Mouse (Mus musculus) embryonic facial prominence, embryonic 14.5 days (tissue): ENCODE data around the gene Gm47959. TPM values are rescaled to one million over a fixed set of nuclear protein-coding genes. Genes with fewer than 3 reads are reported as not detected.

Experiments
- ATAC-seq: fragments of 200-750 bp; cut with Nextera tagmentation; 2 replicates; pipeline ENCODE4 v1.8.0; 2017; ENCODE audit warnings: low read depth, moderate number of reproducible peaks, moderate TSS enrichment
- DNase-seq: peaks from one replicate; pipeline ENCODE4 v3.0.0-alpha.2; 2015; ENCODE audit warnings: low spot score
- H3K27ac ChIP-seq: fragments of 300-500 bp; sonication (generic); replicated peaks from 2 replicates; pipeline ENCODE4 v1.5.1; 2014; ENCODE audit warnings: low read depth, mild to moderate bottlenecking, low read length, moderate library complexity
- H3K27me3 ChIP-seq: fragments of 300-500 bp; sonication (generic); replicated peaks from 2 replicates; pipeline ENCODE4 v1.6.1; 2014; ENCODE audit warnings: low read length; ENCODE audit not compliant: control insufficient read depth, insufficient read depth
- H3K36me3 ChIP-seq: fragments of 300-500 bp; sonication (generic); 2 replicates; pipeline ENCODE4 v1.6.1; 2014; ENCODE audit warnings: low read length, mixed read lengths; ENCODE audit not compliant: control insufficient read depth, insufficient read depth
- H3K4me1 ChIP-seq: fragments of 300-500 bp; sonication (generic); 2 replicates; pipeline ENCODE4 v1.6.1; 2014; ENCODE audit warnings: antibody characterized with exemption, low read length; ENCODE audit not compliant: control insufficient read depth, insufficient read depth
- H3K4me2 ChIP-seq: fragments of 300-500 bp; sonication (generic); 2 replicates; pipeline ENCODE4 v1.6.1; 2014; ENCODE audit warnings: low read depth, mild to moderate bottlenecking, low read length, moderate library complexity, mixed read lengths
- H3K4me3 ChIP-seq: fragments of 300-500 bp; sonication (generic); 2 replicates; pipeline ENCODE4 v1.5.1; 2014; ENCODE audit warnings: low read depth, mild to moderate bottlenecking, low read length
- H3K9ac ChIP-seq: fragments of 300-500 bp; sonication (generic); 2 replicates; pipeline ENCODE4 v1.6.1; 2014; ENCODE audit warnings: low read depth, mild to moderate bottlenecking, low read length, moderate library complexity, mixed read lengths
- H3K9me3 ChIP-seq: fragments of 300-500 bp; sonication (generic); 2 replicates; pipeline ENCODE4 v1.6.1; 2016; ENCODE audit warnings: low read length; ENCODE audit not compliant: control insufficient read depth
- WGBS: fragments of 180-500 bp; shearing (Covaris S2); extraction: QIAGEN DNeasy Blood & Tissue Kit; methylation state at CpG from one replicate; pipeline ENCODE4 v1.1.7; 2014; 5-methylcytosine and 5-hydroxymethylcytosine counted together
- polyA plus RNA-seq: library from polyadenylated mRNA; unstranded; fragments of >200 nt; fragmentation: Nextera tagmentation; extraction: Ambion mirVana; gene quantifications from 2 replicates; pipeline ENCODE4 v1.2.1, GENCODE M21; 2014

Gm47959 gene
- polyA plus RNA-seq, 1 experiment from 2014 or later, result not detected

DNA sequence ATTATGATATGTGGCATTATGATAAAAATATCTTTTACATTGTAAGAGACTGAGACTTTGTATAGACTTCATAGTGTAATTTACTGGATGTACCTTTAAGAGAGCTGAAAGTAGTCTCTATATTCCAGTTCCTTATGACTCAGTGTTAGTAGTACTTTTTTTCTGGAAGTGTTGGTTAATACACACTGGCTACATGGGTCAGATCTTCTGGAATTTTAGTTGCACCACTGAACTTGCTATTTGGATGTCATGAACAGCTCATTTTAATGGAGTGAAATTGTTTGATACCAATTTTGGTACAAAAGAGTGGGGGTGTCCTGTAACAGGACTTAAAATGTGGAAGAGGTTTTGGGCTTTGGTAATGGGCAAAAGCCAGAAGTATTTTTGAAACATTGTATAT is 22.5 kb upstream of the Gm47959 start:
- no peaks in the 10 kb centered on the region for H3K27me3 ChIP-seq
- H3K4me2 ChIP-seq, result no peak overlapping the region
- H3K9me3 ChIP-seq, result no peaks in the 10 kb centered on the region
- H3K27ac ChIP-seq, result no peak overlapping the region
- ATAC-seq (no peak), DNase-seq (no peak)
- no peaks in the 10 kb centered on the region for H3K4me1 ChIP-seq
- no peak overlapping the region for H3K4me3 ChIP-seq
- H3K36me3 ChIP-seq, result no peaks in the 10 kb centered on the region
- no peak overlapping the region for H3K9ac ChIP-seq

DNA sequence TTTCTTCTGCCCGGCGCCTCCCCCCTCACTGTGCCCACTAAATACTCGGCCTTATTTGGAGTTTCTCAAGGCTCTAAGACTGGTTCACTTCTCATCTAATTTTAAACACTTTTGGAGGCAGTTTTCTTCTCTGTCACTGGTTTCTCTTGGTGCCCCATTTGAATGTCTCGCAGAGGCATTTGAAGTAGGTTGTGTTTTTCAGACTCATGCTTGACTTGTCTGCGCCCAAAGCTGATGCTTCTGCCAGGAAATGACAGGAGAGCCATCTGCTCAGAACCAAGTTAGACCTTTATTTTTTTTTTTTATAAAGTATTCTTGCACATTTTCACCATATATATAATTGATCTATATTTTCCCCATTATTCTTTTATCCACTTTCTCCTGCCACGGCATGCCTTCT is 13.6 kb upstream of the Gm47959 start:
- no peak overlapping the region for H3K9ac ChIP-seq
- 93% methylated on average over 6 of the region's 6 CpGs for WGBS

DNA sequence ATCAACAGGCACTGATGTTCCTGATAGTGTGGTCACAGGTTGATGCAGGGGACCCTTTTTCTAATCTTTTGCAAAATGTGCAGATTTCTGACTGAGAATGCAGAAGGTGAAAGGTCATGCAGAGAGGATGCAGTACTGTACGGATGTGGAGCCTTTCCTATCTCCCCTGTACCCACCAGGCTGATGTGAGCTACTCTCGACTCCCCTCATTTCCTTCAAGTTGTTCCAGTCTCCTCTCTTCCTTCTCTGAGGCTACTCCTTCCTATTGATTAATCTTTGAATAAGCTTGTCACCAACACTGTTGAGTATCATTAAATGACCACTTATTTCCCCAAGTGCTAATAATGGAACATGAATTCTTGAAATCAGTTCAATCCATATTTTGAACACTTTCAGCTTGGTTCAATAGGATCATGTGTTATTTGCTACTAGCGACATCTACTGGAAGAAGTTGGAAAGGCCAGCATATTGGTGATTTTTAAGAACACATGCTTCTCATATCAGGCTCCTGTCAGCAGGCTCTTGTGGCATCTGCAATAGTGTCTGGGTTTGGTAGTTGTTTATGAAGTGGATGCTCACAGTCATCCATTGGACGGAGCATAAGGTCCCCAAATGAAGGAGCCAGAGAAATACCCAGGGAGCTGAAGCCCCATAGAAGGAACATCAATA is 12.7 kb upstream of the Gm47959 start:
- Histone ChIP-seq H3K27ac (no peak overlapping the region), H3K4me3 (no peak overlapping the region), H3K4me1 (no peaks in the 10 kb centered on the region), H3K27me3 (no peaks in the 10 kb centered on the region), H3K9me3 (peaks cover 10% of the 10 kb centered on the region), H3K9ac (no peak overlapping the region), H3K4me2 (no peak overlapping the region), H3K36me3 (no peaks in the 10 kb centered on the region)
- peak; percentile 72 for DNase-seq
- no peak for ATAC-seq
- 28% methylated on average over 4 of the region's 4 CpGs for WGBS

More for the DNA sequence above, 13.6 kb upstream of the Gm47959 start:
- H3K9me3 ChIP-seq, result peaks cover 10% of the 10 kb centered on the region
- H3K27me3 ChIP-seq, result no peaks in the 10 kb centered on the region
- H3K4me3 ChIP-seq, result no peak overlapping the region
- no peaks in the 10 kb centered on the region for H3K4me1 ChIP-seq
- no peak overlapping the region for H3K27ac ChIP-seq
- ATAC-seq, result no peak
- H3K36me3 ChIP-seq, result no peaks in the 10 kb centered on the region
- no peak for DNase-seq
- no peak overlapping the region for H3K4me2 ChIP-seq

DNA sequence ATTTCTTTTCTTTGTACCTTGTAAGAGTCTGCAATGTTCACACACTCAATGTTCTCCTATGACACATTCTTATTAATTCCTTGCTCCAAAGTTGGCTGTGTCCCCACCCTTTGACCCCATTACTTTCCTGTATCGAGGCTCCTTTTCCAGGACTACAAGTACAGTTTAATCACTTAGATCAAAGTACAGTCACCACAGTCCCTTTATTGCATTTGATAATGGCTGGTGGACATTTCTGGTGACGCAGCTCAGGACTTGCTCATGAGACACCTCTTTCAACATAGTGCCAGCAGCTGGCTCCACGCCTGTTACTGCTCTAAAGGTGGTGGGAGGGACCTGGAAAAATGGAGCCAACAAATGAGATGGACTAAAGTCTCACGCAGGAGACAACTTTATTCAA is 9.3 kb upstream of the Gm47959 start:
- ATAC-seq, result no peak
- Histone ChIP-seq H3K4me3 (no peak overlapping the region), H3K36me3 (no peaks in the 10 kb centered on the region), H3K27me3 (no peaks in the 10 kb centered on the region), H3K4me1 (no peaks in the 10 kb centered on the region), H3K27ac (no peak overlapping the region), H3K9me3 (no peaks in the 10 kb centered on the region), H3K4me2 (no peak overlapping the region), H3K9ac (no peak overlapping the region)
- DNase-seq, result no peak
- 69% methylated on average over 4 of the region's 4 CpGs for WGBS

- Histone ChIP-seq H3K4me1 (no peaks in the 10 kb centered on the region), H3K27me3 (no peaks in the 10 kb centered on the region), H3K36me3 (no peaks in the 10 kb centered on the region), H3K9me3 (no peaks in the 10 kb centered on the region), H3K9ac (no peak overlapping the region), H3K27ac (no peak overlapping the region), H3K4me2 (no peak overlapping the region), H3K4me3 (no peak overlapping the region)
- DNase-seq (no peak), ATAC-seq (no peak)
- WGBS, result 88% methylated on average over 3 of the region's 3 CpGs
Observed at GRCm38 (mm10) chr1:82991596-82991995, 8.8 kb upstream of the Gm47959 start.

- H3K4me2 ChIP-seq, result no peak overlapping the region
- ATAC-seq (no peak), DNase-seq (no peak)
- H3K4me1 ChIP-seq, result no peaks in the 10 kb centered on the region
- no peak overlapping the region for H3K27ac ChIP-seq
- 91% methylated on average over 6 of the region's 6 CpGs for WGBS
- no peak overlapping the region for H3K4me3 ChIP-seq
- no peaks in the 10 kb centered on the region for H3K36me3 ChIP-seq
- no peaks in the 10 kb centered on the region for H3K9me3 ChIP-seq
- H3K27me3 ChIP-seq, result no peaks in the 10 kb centered on the region
- no peak overlapping the region for H3K9ac ChIP-seq
Observed at GRCm38 (mm10) chr1:82992093-82992492, 8.3 kb upstream of the Gm47959 start.

GRCm38 (mm10) chr1:82993947-82994346 is 6.4 kb upstream of the Gm47959 start:
- 78% methylated on average over 3 of the region's 3 CpGs for WGBS

DNA sequence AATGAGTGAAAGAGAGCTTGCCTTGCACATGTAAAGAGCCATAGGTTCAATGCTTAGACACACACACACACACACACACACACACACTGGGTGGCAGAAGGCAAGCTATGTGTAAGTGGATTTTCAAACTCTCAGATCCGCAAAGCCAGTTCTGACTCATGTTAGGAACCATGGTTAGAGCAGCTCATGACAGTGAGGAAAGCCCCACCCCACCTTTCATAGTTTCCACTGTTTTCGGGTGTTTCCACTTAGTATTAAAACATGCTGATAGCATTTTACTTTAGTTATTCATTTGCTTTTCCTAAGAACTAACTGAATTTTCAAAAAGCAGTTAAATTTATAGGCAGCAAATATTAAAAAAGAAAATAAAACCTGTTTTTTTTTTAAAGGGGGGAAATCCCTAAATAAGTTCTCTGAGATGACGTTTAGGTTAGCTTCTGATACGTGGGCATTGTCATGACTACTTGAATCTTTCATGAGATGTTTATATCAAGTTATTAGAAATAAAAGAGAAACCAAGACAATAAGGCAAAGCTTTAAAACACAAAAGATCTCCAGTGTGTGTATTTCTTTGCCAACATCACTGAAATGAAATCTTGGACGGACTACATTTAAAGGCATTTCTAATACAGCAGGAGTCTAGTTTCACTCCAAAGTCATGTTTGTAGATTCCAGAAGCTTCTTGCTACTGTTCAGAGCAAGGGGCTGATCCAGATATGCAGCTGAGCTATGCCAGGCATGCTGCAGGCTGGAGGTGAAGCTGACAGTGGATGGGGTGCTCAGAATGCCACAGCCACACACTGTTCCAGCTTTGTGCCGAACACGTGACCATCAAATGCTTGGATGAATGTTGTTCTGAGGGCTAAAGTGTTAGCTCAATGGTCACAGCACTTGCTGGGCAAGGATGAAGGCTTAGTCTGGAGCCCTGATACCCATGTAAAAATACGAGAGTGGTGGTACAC is 6.2 kb downstream of the Gm47959 start:
- Histone ChIP-seq H3K4me3 (no peak overlapping the region), H3K9me3 (no peaks in the 10 kb centered on the region), H3K9ac (no peak overlapping the region), H3K4me1 (no peaks in the 10 kb centered on the region), H3K4me2 (no peak overlapping the region), H3K36me3 (no peaks in the 10 kb centered on the region), H3K27ac (no peak overlapping the region), H3K27me3 (no peaks in the 10 kb centered on the region)
- 76% methylated on average over 8 of the region's 8 CpGs for whole genome bisulfite sequencing
- ATAC-seq, result no peak
- DNase-seq, result no peak

More at GRCm38 (mm10) chr1:82993947-82994346, 6.4 kb upstream of the Gm47959 start:
- Histone ChIP-seq H3K4me2 (no peak overlapping the region), H3K27ac (no peak overlapping the region), H3K36me3 (no peaks in the 10 kb centered on the region), H3K4me1 (no peaks in the 10 kb centered on the region), H3K27me3 (no peaks in the 10 kb centered on the region), H3K4me3 (no peak overlapping the region), H3K9ac (no peak overlapping the region), H3K9me3 (no peaks in the 10 kb centered on the region)
- no peak for ATAC-seq
- no peak for DNase-seq
